Mouse (Mus musculus) stomach, embryonic 14.5 days (tissue): ENCODE measurements at regions not wholly inside any gene's neighbourhood (a gene's known extent, or its start where the extent isn't known, plus 50 kb on each side); places are given as distances from the start of the nearest gene placed in this dataset.

Source experiments
- ATAC-seq: fragments of 200-750 bp; cut with Nextera tagmentation; 2 replicates; pipeline ENCODE4 v1.8.0; 2017; ENCODE audit warnings: low read depth, moderate TSS enrichment; ENCODE audit not compliant: insufficient number of reproducible peaks, insufficient read depth, low FRiP score
- H3K27ac ChIP-seq: fragments of 300-500 bp; sonication (generic); 2 replicates; pipeline ENCODE4 v1.5.1; 2014; ENCODE audit warnings: mild to moderate bottlenecking, low read length, moderate library complexity, mixed read lengths
- H3K27me3 ChIP-seq: fragments of 300-500 bp; sonication (generic); 2 replicates; pipeline ENCODE4 v1.6.1; 2014; ENCODE audit warnings: low read length, control low read depth, mixed read lengths; ENCODE audit not compliant: control insufficient read depth, insufficient read depth
- H3K36me3 ChIP-seq: fragments of 300-500 bp; sonication (generic); 2 replicates; pipeline ENCODE4 v1.6.1; 2014; ENCODE audit warnings: mild to moderate bottlenecking, control low read depth, low read length, moderate library complexity, mixed read lengths; ENCODE audit not compliant: control insufficient read depth, insufficient read depth
- H3K4me1 ChIP-seq: fragments of 300-500 bp; sonication (generic); 2 replicates; pipeline ENCODE4 v1.6.1; 2014; ENCODE audit warnings: low read length, control low read depth, mixed read lengths; ENCODE audit not compliant: control insufficient read depth, insufficient read depth
- H3K4me2 ChIP-seq: fragments of 300-500 bp; sonication (generic); replicated peaks from 2 replicates; pipeline ENCODE4 v1.6.1; 2014; ENCODE audit warnings: low read depth, low read length, control low read depth
- H3K4me3 ChIP-seq: fragments of 300-500 bp; sonication (generic); 2 replicates; pipeline ENCODE4 v1.5.1; 2014; ENCODE audit warnings: low read depth, low read length, control low read depth
- H3K9ac ChIP-seq: fragments of 300-500 bp; sonication (generic); replicated peaks from 2 replicates; pipeline ENCODE4 v1.6.1; 2014; ENCODE audit warnings: low read depth, mild to moderate bottlenecking, control low read depth, low read length, moderate library complexity, mixed read lengths
- H3K9me3 ChIP-seq: fragments of 300-500 bp; sonication (generic); 2 replicates; pipeline ENCODE4 v1.6.1; 2016; ENCODE audit warnings: low read depth, low read length, control low read depth; ENCODE audit not compliant: control insufficient read depth
- WGBS: fragments of 180-500 bp; shearing (Covaris S2); extraction: QIAGEN DNeasy Blood & Tissue Kit; methylation state at CpG from one replicate; pipeline ENCODE4 v1.1.7; 2014; 5-methylcytosine and 5-hydroxymethylcytosine counted together

DNA sequence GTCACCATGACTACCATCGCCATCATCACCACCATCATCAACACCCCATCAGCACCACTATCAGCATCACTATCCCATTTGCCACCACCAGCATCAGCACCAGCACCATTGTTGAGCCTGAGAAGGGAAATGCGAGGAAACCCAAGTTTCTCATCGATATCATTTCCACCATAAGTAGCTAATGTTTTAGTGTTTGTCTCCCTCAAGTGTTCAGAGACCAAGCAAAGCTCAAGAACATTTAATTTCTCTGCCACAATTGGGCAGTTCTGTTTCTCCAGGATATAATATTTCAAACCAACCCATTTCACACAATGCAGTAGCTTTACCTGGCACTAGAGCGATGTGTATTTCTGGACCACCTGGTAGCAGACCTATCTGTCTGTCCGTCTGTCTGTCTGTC, 59.7 kb upstream of the Tmem132d start:
- 89% methylated on average over 5 of the region's 5 CpGs for WGBS
- Histone ChIP-seq H3K9me3 (no peaks in the 10 kb centered on the region), H3K4me2 (no peak overlapping the region), H3K4me1 (no peaks in the 10 kb centered on the region), H3K27ac (no peak overlapping the region), H3K4me3 (no peak overlapping the region), H3K9ac (no peak overlapping the region), H3K36me3 (no peaks in the 10 kb centered on the region), H3K27me3 (no peaks in the 10 kb centered on the region)
- no peak for ATAC-seq

DNA sequence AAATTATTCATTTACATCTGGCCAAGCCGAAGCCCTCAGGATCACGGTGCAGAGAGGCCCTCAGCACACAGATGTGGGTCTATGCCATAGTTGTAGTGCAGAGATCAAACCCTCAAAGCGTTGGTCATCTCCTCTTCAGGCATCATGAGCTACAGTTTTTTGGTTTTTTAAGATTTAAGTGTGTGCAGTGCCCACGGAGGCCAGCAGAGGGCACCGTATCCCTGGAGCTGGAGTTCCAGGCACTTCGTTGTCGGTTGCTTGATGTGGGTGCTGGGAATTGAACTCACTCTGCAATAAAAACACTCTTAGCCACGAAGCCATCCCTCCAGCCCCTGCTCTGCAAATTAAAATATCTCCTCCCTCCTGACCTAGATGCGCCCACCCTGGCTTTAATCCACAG, 58.3 kb upstream of the Tmem132d start:
- no peak overlapping the region for H3K4me3 ChIP-seq
- 37% methylated on average over 9 of the region's 9 CpGs for WGBS
- H3K9me3 ChIP-seq = no peaks in the 10 kb centered on the region
- no peak for ATAC-seq
- no peak overlapping the region for H3K4me2 ChIP-seq
- H3K27ac ChIP-seq = no peak overlapping the region
- no peaks in the 10 kb centered on the region for H3K27me3 ChIP-seq
- H3K4me1 ChIP-seq = no peaks in the 10 kb centered on the region
- H3K9ac ChIP-seq = no peak overlapping the region
- no peaks in the 10 kb centered on the region for H3K36me3 ChIP-seq

DNA sequence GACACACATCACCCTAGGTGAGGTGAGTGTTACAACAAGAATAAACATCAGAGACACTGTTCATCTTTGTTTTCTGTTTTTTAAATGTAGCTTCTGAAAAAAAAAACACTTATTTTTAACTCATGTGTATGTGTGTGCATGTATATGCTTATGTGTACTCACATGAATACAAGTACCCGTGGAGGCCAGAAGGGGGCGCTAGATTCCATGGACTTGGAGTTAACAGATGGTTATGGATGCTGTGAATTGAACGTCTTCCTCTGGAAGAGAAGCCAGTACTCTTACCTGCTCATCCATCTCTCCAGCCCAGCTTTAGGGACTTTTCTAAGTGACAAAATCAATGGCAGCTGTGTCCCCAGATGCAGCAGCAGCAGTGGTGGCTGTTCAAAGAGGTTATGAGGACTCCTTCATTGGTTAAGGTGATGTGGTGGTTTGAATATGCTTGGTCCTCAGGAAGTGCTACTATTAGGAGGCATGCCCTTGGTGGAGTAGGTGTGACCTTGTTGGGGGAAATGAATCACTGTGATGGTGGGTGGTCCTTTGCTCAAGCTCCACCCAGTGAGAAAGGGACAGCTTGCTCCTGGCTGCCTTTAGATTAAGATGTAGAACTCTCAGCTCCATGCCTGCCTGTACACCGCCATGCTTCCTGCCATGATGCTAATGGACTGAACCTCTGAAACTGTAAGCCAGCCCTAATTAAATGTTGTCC, 56.1 kb upstream of the Tmem132d start:
- 81% methylated on average over 4 of the region's 4 CpGs for WGBS
- no peak overlapping the region for H3K9ac ChIP-seq
- H3K27me3 ChIP-seq = no peaks in the 10 kb centered on the region
- ATAC-seq = no peak
- H3K4me3 ChIP-seq = no peak overlapping the region
- H3K9me3 ChIP-seq = no peaks in the 10 kb centered on the region
- no peaks in the 10 kb centered on the region for H3K36me3 ChIP-seq
- no peak overlapping the region for H3K4me2 ChIP-seq
- H3K27ac ChIP-seq = no peak overlapping the region
- H3K4me1 ChIP-seq = no peaks in the 10 kb centered on the region

GRCm38 (mm10) chr5:128487371-128487770, 54.5 kb upstream of the Tmem132d start:
- Histone ChIP-seq H3K4me1 (no peaks in the 10 kb centered on the region), H3K9ac (no peak overlapping the region), H3K4me3 (no peak overlapping the region), H3K36me3 (no peaks in the 10 kb centered on the region), H3K9me3 (no peaks in the 10 kb centered on the region), H3K27ac (no peak overlapping the region), H3K4me2 (no peak overlapping the region), H3K27me3 (peaks cover 5% of the 10 kb centered on the region)
- no peak for ATAC-seq
- WGBS = 66% methylated on average over 3 of the region's 3 CpGs

GRCm38 (mm10) chr5:128484116-128484515, 51.2 kb upstream of the Tmem132d start:
- 42% methylated on average over 6 of the region's 6 CpGs for WGBS
- no peaks in the 10 kb centered on the region for H3K9me3 ChIP-seq
- ATAC-seq = no peak
- no peak overlapping the region for H3K4me2 ChIP-seq
- H3K36me3 ChIP-seq = no peaks in the 10 kb centered on the region
- no peak overlapping the region for H3K9ac ChIP-seq
- H3K4me1 ChIP-seq = no peaks in the 10 kb centered on the region
- H3K4me3 ChIP-seq = no peak overlapping the region
- no peak overlapping the region for H3K27ac ChIP-seq
- peaks cover 5% of the 10 kb centered on the region for H3K27me3 ChIP-seq

- Histone ChIP-seq H3K4me2 (no peak overlapping the region), H3K36me3 (no peaks in the 10 kb centered on the region), H3K4me1 (no peaks in the 10 kb centered on the region), H3K9ac (no peak overlapping the region), H3K4me3 (no peak overlapping the region), H3K27me3 (peaks cover 5% of the 10 kb centered on the region), H3K27ac (no peak overlapping the region), H3K9me3 (no peaks in the 10 kb centered on the region)
- ATAC-seq = no peak
- WGBS = 9% methylated on average over 13 of the region's 13 CpGs
These were observed 50.5 kb upstream of the Tmem132d start for GRCm38 (mm10) chr5:128483441-128483810.

GRCm38 (mm10) chr5:128482617-128483440, 50.0 kb upstream of the Tmem132d start:
- Histone ChIP-seq H3K9me3 (no peaks in the 10 kb centered on the region), H3K9ac (no peak overlapping the region), H3K4me1 (no peaks in the 10 kb centered on the region), H3K4me2 (no peak overlapping the region; the same call in 1 of the 2 replicates), H3K27me3 (peaks cover 5% of the 10 kb centered on the region), H3K27ac (no peak overlapping the region), H3K36me3 (no peaks in the 10 kb centered on the region), H3K4me3 (no peak overlapping the region)
- no peak for ATAC-seq
- 5% methylated on average over 20 of the region's 20 CpGs for WGBS
